Mouse (Mus musculus) c-Kit-negative CD71-positive TER-119-positive erythroid progenitor cells, embryonic 14.5 days (primary cell): ENCODE measurements around the gene S100a16.

Experiments used
- DNase-seq: peaks from one replicate; pipeline ENCODE4 v3.0.0-alpha.2; 2013; ENCODE audit warnings: low read depth, low spot score

S100a16 gene

GRCm38 (mm10) chr3:90537141-90537904, at the start of gene S100a16:
Gene S100a16 (plus strand): TSS chr3:90537254.
- no peak for DNase-seq

GRCm38 (mm10) chr3:90488576-90488975, 48.5 kb upstream of the S100a16 start:
- DNase-seq = no peak

DNA sequence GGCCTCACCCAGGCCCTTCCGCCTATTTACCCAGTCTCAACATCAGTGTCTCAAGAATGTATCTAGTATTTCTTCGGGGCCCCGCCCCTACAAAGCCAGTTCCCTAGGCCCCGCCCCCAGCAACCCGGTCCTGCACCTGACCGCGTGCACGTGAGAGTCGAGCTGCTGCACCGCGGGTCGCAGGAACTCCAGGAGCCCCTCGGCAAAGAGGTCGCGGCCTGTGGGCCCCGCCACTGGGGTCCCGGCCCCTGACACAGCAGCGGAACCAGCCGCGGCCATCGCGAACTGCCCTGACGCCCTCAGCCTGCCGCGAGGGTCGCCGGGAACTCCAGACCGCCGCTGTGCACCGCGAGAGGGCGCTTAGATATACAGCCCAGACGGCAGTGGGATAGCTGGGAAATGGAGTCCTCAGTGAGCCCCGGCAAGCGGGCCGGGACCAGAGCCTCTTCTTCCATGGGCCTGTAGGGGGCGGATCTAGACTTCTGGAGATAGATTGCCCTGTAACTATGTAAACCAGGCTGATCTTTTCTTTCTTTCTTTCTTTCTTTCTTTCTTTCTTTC, 46.3 kb upstream of the S100a16 start, which contains the start of gene Snapin:
Snapin (minus strand) TSS at position 338 of the 561 bp plus-strand sequence.
- DNase-seq = peak; percentile 89

GRCm38 (mm10) chr3:90491350-90491749, 45.7 kb upstream of the S100a16 start:
- no peak for DNase-seq

DNA sequence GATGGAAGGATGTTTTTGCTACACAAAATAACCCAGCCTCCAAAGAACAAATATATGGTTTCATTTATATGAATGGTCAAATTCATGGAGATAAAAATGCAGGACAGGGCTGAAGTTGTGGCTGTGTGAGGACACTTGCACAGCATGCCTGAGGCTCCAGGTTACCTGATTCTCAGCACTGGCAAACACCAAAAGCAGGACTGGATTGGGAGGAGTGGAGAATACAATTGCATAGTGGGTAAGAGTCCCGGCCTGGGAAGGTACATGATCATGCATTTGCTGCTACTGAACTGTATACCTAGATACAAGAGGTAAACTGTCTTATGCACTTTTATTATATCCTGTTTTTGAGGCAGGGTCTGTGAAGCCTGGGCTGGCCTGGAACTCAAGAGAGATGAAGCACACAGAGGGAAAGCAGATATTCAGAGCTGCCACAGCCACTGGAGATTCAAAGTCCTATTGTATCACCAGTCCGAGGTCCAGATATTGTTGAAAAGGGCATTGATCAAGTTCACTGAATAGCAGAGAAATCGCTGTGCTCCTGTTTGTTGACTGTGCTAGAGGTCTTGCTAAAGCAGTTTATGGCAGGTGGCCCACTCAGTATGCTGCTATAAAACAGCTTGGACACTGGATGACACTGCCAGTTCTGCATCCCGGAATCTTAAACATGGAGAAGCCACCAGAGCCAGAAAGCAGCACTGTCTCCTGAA, 43.1 kb upstream of the S100a16 start:
- no peak for DNase-seq

DNA sequence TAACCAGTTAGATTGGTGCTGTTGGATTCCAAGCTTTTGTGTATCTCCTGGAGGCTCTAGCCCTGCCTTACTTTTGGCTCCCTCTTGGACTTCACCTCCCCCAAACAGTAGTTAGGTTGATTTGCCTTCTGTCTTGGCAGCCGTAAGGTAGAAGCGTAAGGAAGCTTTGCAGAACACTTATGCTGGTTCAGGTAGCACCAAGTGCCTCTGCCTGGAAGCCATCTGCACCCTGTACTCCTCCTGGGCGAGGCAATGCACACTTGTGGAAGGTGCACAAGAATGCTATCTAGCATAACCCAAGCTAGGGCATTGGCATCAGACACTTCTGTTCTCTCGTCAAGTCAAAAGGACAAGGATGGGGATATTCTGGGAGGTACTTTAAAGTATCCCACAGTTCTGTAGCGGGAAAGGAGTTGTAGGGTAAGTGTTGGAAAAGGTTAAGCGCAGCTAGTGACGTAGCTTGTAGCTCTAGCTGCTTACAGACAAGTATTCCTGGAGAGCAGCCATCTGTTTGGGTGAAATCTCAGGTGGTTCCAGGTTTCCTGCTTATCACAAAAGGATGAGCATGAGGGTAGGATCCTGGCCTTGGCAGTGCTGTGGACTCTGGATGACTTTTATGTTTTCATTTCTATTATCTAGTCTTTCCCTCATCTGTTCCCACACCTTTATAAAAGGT, 41.1 kb upstream of the S100a16 start:
- DNase-seq = no peak

- no peak for DNase-seq
Observed at GRCm38 (mm10) chr3:90497597-90497996, 39.5 kb upstream of the S100a16 start.

- no peak for DNase-seq
Observed at GRCm38 (mm10) chr3:90503444-90503843, 33.6 kb upstream of the S100a16 start.

- DNase-seq = no peak
Observed at GRCm38 (mm10) chr3:90505216-90505615, 31.8 kb upstream of the S100a16 start.

DNA sequence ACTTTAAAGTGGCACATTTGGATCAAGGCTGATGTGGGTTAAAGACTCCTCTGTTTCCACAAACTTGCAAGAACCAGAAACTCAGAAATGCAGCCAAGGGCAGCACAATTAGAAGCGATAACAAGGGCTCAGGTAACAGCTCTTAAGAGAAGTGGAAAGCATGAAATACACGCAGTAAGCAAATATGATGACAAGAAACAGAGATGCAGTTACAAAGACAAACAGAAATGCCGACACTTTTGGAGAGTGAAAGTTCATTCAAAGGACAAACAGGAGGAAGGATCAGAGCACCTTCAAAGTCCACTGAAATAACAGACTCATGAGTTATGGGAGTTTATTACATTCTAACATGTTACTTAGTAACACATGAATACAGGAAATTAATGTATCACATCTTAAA, 30.7 kb upstream of the S100a16 start:
- DNase-seq = no peak

GRCm38 (mm10) chr3:90508287-90508949, 28.6 kb upstream of the S100a16 start:
- no peak for DNase-seq

- DNase-seq = peak; percentile 100
Observed at GRCm38 (mm10) chr3:90508950-90509746, 27.9 kb upstream of the S100a16 start, which contains the start of gene Chtop. Gene Chtop (minus strand): TSS chr3:90509498.

- no peak for DNase-seq
Observed at GRCm38 (mm10) chr3:90509747-90510123, 27.3 kb upstream of the S100a16 start.

DNA sequence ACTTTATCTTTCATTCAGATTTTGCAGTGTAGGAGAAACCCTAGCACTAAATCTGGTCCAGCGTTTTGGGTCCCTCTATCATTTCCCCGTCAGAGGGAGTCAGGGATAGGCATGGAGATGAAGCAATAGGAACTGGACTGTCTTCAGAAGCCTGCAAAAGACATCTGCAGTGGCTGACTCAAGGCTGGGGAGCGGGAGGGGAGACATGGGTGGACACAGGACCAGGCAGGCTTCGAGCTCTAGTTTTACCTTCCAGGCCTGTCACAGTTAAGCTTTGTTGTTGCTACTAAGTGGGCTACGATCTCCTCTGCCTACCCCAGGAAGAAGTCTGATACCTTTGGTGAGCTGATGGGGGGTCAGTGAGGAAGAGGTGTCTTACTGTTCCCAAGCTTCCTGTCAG, 24.8 kb upstream of the S100a16 start:
- DNase-seq = no peak

- DNase-seq = no peak
Observed at GRCm38 (mm10) chr3:90512948-90513642, 24.0 kb upstream of the S100a16 start.

GRCm38 (mm10) chr3:90513796-90514590, 23.1 kb upstream of the S100a16 start, which contains the start of the genes S100a1 and S100a13:
Gene S100a1 (minus strand): TSS chr3:90514392.
Gene S100a13 (plus strand): TSS chr3:90514435.
- no peak for DNase-seq

DNA sequence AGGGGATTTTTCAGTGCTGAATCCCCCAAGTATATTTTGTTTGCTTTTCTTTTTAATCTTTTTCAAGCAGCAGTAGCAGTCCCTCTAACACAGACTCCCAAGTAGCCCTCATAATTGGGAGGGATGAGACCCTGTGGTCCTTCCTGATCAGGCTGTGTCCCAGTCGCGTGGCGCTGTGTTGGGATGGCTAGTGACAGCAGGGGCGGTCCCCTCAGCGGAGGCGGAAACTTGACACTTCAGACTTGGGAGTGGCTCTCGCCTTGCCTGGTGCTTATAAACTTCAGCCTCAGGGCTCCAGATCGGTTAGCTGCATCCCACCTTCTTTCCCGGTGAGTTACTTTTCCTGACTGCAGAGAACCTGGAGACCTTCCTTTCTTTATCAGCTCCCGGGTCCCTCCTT, 22.4 kb upstream of the S100a16 start:
- DNase-seq = peak; percentile 40

DNA sequence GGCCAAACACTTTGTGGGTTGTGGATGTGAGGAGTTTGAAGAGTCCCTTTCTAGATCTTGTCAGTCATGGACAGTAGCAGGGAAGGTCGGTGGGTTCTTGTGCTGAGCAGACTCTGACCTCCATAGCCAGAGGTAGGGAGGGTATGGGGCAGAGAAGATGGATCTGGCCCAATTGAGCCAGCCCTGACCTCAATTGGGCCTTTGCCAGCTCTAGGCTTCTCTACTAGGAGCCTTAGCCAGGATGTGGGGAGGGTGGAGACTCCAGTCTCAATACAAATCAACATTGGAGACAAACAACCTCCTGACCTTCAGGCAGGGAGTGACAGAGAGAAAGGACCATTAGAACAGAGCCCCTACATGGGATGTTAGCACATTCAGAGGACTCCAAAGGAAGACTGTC, 21.8 kb upstream of the S100a16 start:
- DNase-seq = no peak

DNA sequence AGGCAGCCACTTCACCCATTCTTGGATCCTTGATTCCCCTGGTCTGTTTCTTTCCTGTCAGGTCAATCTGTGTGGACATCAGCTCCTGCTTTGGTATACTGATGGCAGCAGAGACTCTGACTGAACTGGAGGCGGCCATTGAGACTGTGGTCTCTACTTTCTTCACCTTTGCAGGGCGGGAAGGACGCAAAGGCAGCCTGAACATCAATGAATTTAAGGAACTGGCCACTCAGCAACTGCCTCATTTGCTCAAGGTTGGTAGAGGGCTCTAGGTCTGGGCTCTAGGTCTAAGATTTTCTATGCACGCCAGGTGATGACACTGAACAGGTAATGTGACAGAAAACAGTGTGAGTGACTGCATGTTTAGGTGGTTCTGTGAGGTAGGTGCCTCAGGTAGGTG, 21.3 kb upstream of the S100a16 start:
- DNase-seq = no peak
